Mouse (Mus musculus) cerebellum, adult 2 months (tissue): ENCODE data around the gene Abi1.

Source experiments
- CTCF ChIP-seq: fragments of 200-500 bp; IDR thresholded peaks from 2 replicates; pipeline ENCODE4 v1.5.1; 2011; ENCODE audit warnings: low read depth, mild to moderate bottlenecking, control low read depth, low read length, moderate library complexity, borderline replicate concordance; ENCODE audit not compliant: insufficient read depth
- POLR2A ChIP-seq: fragments of 200-500 bp; IDR thresholded peaks from 2 replicates; pipeline ENCODE4 v1.6.1; 2011; ENCODE audit warnings: low read length, control low read depth, borderline replicate concordance; ENCODE audit not compliant: insufficient read depth

- TF ChIP-seq POLR2A (no peak), CTCF (no peak)
Observed at GRCm38 (mm10) chr2:23034692-23035435, 5.2 kb downstream of the Abi1 start.
